In the genomic region with DNA sequence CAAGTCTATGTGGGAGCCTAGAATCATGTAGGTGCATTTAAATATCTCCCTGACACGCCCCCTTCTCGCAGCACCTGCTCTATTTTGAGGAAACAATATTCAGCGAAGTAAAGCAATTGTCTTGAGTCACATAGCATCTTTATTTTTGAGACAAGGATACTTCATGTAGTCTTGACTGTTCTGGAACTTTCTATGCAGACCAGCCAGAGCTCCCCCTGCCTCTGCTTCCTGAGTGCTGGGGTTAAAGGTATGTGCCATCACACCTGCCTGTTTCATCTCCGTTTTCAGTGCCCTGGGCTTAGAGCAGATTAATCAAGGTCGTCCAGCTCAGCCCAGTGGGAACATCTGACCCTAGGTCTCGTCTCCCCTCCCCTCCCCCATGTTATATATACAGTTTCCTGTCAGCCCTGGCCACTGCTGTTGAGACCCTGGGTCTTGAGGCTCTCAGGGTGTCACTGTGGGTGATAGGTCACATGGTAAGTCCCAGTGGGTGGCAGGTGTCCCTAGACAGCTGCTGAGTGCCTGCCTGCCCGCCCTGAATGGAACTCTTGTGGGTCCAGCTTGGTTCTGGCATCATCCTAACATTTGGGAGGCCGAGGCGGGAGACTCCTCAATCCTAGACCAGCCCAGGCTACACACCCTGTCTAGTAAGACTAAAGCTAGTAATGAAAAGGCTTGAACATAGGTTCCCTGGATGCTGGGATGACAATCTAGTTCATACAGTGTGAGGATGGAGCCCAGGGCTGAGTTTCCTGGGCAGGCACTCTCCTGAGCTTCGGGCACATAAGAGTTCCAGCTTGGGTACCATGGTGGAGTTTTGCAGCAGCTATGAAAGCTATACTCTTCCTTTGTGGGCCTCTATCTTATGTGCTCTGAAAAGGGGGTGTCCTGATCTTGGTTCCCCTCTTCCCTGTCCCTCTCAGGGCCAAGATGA, we compare ENCODE assay signal across 8 mouse cellular contexts. TPM values are rescaled to one million over a fixed set of nuclear protein-coding genes. Genes with fewer than 3 reads are reported as not detected.
A peak's percentile ranks its signal among the peaks of the same experiment; 100 is the strongest.
DNase-seq lines count a peak whose midpoint lies in the region; ATAC-seq and TF ChIP-seq lines count a peak whose summit lies in the region.

No protein-coding gene starts in this region.

- WGBS in heart, embryonic 14.5 days, result 47% methylated on average over 10 of the region's 10 CpGs
- WGBS in heart, postnatal 0 days, result 48% methylated on average over 10 of the region's 10 CpGs
- WGBS in midbrain, embryonic 11.5 days, result 58% methylated on average over 10 of the region's 10 CpGs

- H3K9me3 ChIP-seq in heart, embryonic 14.5 days (ENCODE audit: control insufficient read depth, low read length), result no peaks in the 10 kb centered on the region
- no peaks in the 10 kb centered on the region for H3K9me3 ChIP-seq in G1E (replicated peaks)
- H3K9me3 ChIP-seq in heart, postnatal 0 days (replicated peaks; ENCODE audit: control insufficient read depth, low read length), result no peaks in the 10 kb centered on the region
- no peaks in the 10 kb centered on the region for H3K9me3 ChIP-seq in midbrain, embryonic 11.5 days (ENCODE audit: control insufficient read depth, low read length)

- ATAC-seq in heart, embryonic 14.5 days (ENCODE audit: insufficient number of reproducible peaks, insufficient read depth, low FRiP score, low read depth), result no peak
- ATAC-seq in G1E (ENCODE audit: extremely low read depth, insufficient number of reproducible peaks, low FRiP score, poor library complexity, severe bottlenecking), result no peak
- no peak for ATAC-seq in heart, postnatal 0 days (ENCODE audit: insufficient read depth, low read depth)
- ATAC-seq in midbrain, embryonic 11.5 days (ENCODE audit: low FRiP score), result no peak

- H3K9ac ChIP-seq in heart, embryonic 14.5 days (ENCODE audit: low read length), result peak overlapping the region; percentile 98
- H3K9ac ChIP-seq in heart, postnatal 0 days (replicated peaks; ENCODE audit: low read depth, low read length), result peak overlapping the region; percentile 100
- H3K9ac ChIP-seq in midbrain, embryonic 11.5 days (ENCODE audit: low read length), result peak overlapping the region; percentile 99

- peak overlapping the region; percentile 85 for H3K4me2 ChIP-seq in heart, embryonic 14.5 days (ENCODE audit: low read length)
- peak overlapping the region; percentile 70 for H3K4me2 ChIP-seq in heart, postnatal 0 days (ENCODE audit: low read depth, low read length)
- H3K4me2 ChIP-seq in midbrain, embryonic 11.5 days, result peak overlapping the region; percentile 65

- TF ChIP-seq CTCF in G1E (IDR thresholded peaks at IDR 0.05; ENCODE audit: low read depth, low read length), result no peak
- TF ChIP-seq CTCF in heart, postnatal 0 days (IDR thresholded peaks at IDR 0.05; ENCODE audit: low read depth), result no peak

- no peak for TF ChIP-seq EP300 in heart, postnatal 0 days (IDR thresholded peaks at IDR 0.05; ENCODE audit: low read depth)

- peak overlapping the region; percentile 77 to 79 for H3K4me3 ChIP-seq in heart, embryonic 14.5 days (ENCODE audit: control insufficient read depth in 1 of 2, insufficient read depth in 1 of 2, low read depth in 1 of 2, low read length in 2 of 2)
- peak overlapping the region; percentile 87; the same call in 1 of the 2 replicates for H3K4me3 ChIP-seq in G1E (ENCODE audit: low read depth, low read length)
- peak overlapping the region; percentile 93 for H3K4me3 ChIP-seq in heart, postnatal 0 days (ENCODE audit: low read depth, low read length)
- H3K4me3 ChIP-seq in midbrain, embryonic 11.5 days (ENCODE audit: low read depth, low read length), result peak overlapping the region; percentile 96

- no peaks in the 10 kb centered on the region for H3K27me3 ChIP-seq in heart, embryonic 14.5 days (ENCODE audit: control insufficient read depth, insufficient read depth, low read length)
- peaks cover 13% of the 10 kb centered on the region for H3K27me3 ChIP-seq in G1E (ENCODE audit: insufficient read depth, low read length)
- no peaks in the 10 kb centered on the region for H3K27me3 ChIP-seq in heart, postnatal 0 days (ENCODE audit: control insufficient read depth, insufficient read depth, low read length)
- H3K27me3 ChIP-seq in midbrain, embryonic 11.5 days (ENCODE audit: control insufficient read depth, insufficient read depth, low read length), result no peaks in the 10 kb centered on the region

- peak overlapping the region; percentile 19 to 100; a peak in 3 of 4 replicates for H3K27ac ChIP-seq in heart, embryonic 14.5 days (replicated peaks in 1 of 2; ENCODE audit: control insufficient read depth in 1 of 2, insufficient read depth in 1 of 2, low read depth in 2 of 2, low read length in 2 of 2)
- no peak overlapping the region for H3K27ac ChIP-seq in heart, postnatal 0 days (ENCODE audit: low read depth)
- peak overlapping the region; percentile 49 for H3K27ac ChIP-seq in midbrain, embryonic 11.5 days (ENCODE audit: low read depth, low read length)

- DNase-seq in heart, postnatal 36 days, result no peak
- no peak for DNase-seq in G1E (ENCODE audit: low spot score)
- DNase-seq in heart, postnatal 0 days (ENCODE audit: low spot score), result no peak
- peak; percentile 87 for DNase-seq in midbrain, embryonic 11.5 days (ENCODE audit: low spot score, missing footprints)
- no peak for DNase-seq in left cerebral cortex, adult 18-20 months (ENCODE audit: low spot score in 2 of 2)
- no peak for DNase-seq in T-cell, adult 2 months (ENCODE audit: low spot score)
- no peak for DNase-seq in testis, postnatal 14 days (ENCODE audit: low spot score)

- peaks cover 23 to 37% of the 10 kb centered on the region in 2 experiments for H3K4me1 ChIP-seq in heart, embryonic 14.5 days (ENCODE audit: control insufficient read depth in 2 of 2, insufficient read depth in 2 of 2, low read length in 2 of 2)
- peaks cover 43% of the 10 kb centered on the region for H3K4me1 ChIP-seq in G1E (ENCODE audit: insufficient read depth, low read depth, low read length)
- peaks cover 33% of the 10 kb centered on the region for H3K4me1 ChIP-seq in heart, postnatal 0 days (ENCODE audit: control insufficient read depth, insufficient read depth)
- H3K4me1 ChIP-seq in midbrain, embryonic 11.5 days (ENCODE audit: control insufficient read depth, insufficient read depth, low read length), result peaks cover 30% of the 10 kb centered on the region

- intact Hi-C loops in heart, postnatal 36 days (cut with DNase I), result no loop called here

- peaks cover 24% of the 10 kb centered on the region for H3K36me3 ChIP-seq in heart, embryonic 14.5 days (ENCODE audit: control insufficient read depth, insufficient read depth, low read length)
- peaks cover 15% of the 10 kb centered on the region for H3K36me3 ChIP-seq in G1E (replicated peaks)
- no peaks in the 10 kb centered on the region for H3K36me3 ChIP-seq in heart, postnatal 0 days (replicated peaks; ENCODE audit: control insufficient read depth, insufficient read depth, low read length)
- H3K36me3 ChIP-seq in midbrain, embryonic 11.5 days (ENCODE audit: control insufficient read depth, insufficient read depth, low read length), result no peaks in the 10 kb centered on the region

RNA-seq across cellular contexts. Expression of a gene that starts 1.9 kb away (rescaled TPM):
- not detected in 2 replicates for polyA plus RNA-seq in heart, embryonic 14.5 days (2014; fragmentation: Nextera tagmentation; extraction: Ambion mirVana)
- total RNA-seq in heart, postnatal 36 days (2021), result under 1 TPM in 1 of 2 experiments, not detected in 1; 0.06 TPM
- not detected in 2 replicates for total RNA-seq in G1E (2014; fragmentation: Nextera tagmentation)
- 0.05 and 0.06 TPM in 2 replicates for total RNA-seq in G1E (2017)
- polyA plus RNA-seq in G1E (2012), result 0.02 TPM in 1 of 2 replicates, not detected in the other
- not detected in 2 replicates for total RNA-seq in heart, postnatal 0 days (2014; rRNA removed; ENCODE audit: low replicate concordance)
- not detected in 2 replicates for polyA plus RNA-seq in heart, postnatal 0 days (2015; fragmentation: Nextera tagmentation; extraction: Ambion mirVana)
- 0.04 TPM in 1 of 2 replicates, not detected in the other for polyA plus RNA-seq in midbrain, embryonic 11.5 days (2014; fragmentation: Nextera tagmentation; extraction: Ambion mirVana)
- under 1 TPM; 0.09 to 0.16 TPM for total RNA-seq in left cerebral cortex, adult 18-20 months (2021)

RNA-seq across cellular contexts. Expression of a gene that starts 2.6 kb away (rescaled TPM):
- 122 and 137 TPM in 2 replicates for polyA plus RNA-seq in heart, embryonic 14.5 days (2014; fragmentation: Nextera tagmentation; extraction: Ambion mirVana)
- total RNA-seq in heart, postnatal 36 days (2021), result 100 to 1,000 TPM; 124 to 138 TPM
- total RNA-seq in G1E (2014; fragmentation: Nextera tagmentation) (60.3 and 72.4 TPM in 2 replicates), G1E (2017) (40.2 and 75.5 TPM in 2 replicates)
- 183 and 252 TPM in 2 replicates for polyA plus RNA-seq in G1E (2012)
- total RNA-seq in heart, postnatal 0 days (2014; rRNA removed; ENCODE audit: low replicate concordance), result 322 and 503 TPM in 2 replicates
- 45.9 and 49.5 TPM in 2 replicates for polyA plus RNA-seq in heart, postnatal 0 days (2015; fragmentation: Nextera tagmentation; extraction: Ambion mirVana)
- 119 and 138 TPM in 2 replicates for polyA plus RNA-seq in midbrain, embryonic 11.5 days (2014; fragmentation: Nextera tagmentation; extraction: Ambion mirVana)
- 100 to 1,000 TPM; 221 to 289 TPM for total RNA-seq in left cerebral cortex, adult 18-20 months (2021)

RNA-seq across cellular contexts. Expression of a gene that starts 17.0 kb away (rescaled TPM):
- not detected in 2 replicates for polyA plus RNA-seq in heart, embryonic 14.5 days (2014; fragmentation: Nextera tagmentation; extraction: Ambion mirVana)
- total RNA-seq in heart, postnatal 36 days (2021), result not detected
- total RNA-seq in G1E (2014; fragmentation: Nextera tagmentation) (1.6 and 3.7 TPM in 2 replicates), G1E (2017) (0.93 and 2.8 TPM in 2 replicates)
- 0.66 and 0.68 TPM in 2 replicates for polyA plus RNA-seq in G1E (2012)
- total RNA-seq in heart, postnatal 0 days (2014; rRNA removed; ENCODE audit: low replicate concordance), result not detected in 2 replicates
- not detected in 2 replicates for polyA plus RNA-seq in heart, postnatal 0 days (2015; fragmentation: Nextera tagmentation; extraction: Ambion mirVana)
- not detected in 2 replicates for polyA plus RNA-seq in midbrain, embryonic 11.5 days (2014; fragmentation: Nextera tagmentation; extraction: Ambion mirVana)
- not detected for total RNA-seq in left cerebral cortex, adult 18-20 months (2021)

RNA-seq across cellular contexts. Expression of a gene that starts 22.2 kb away (rescaled TPM):
- 0.08 and 0.23 TPM in 2 replicates for polyA plus RNA-seq in heart, embryonic 14.5 days (2014; fragmentation: Nextera tagmentation; extraction: Ambion mirVana)
- 1 to 10 TPM; 2.0 to 3.7 TPM for total RNA-seq in heart, postnatal 36 days (2021)
- total RNA-seq in G1E (2014; fragmentation: Nextera tagmentation) (0.83 TPM in 1 of 2 replicates, not detected in the other), G1E (2017) (0.22 TPM in 1 of 2 replicates, not detected in the other)
- 0.41 and 0.95 TPM in 2 replicates for polyA plus RNA-seq in G1E (2012)
- 0.42 and 1.2 TPM in 2 replicates for total RNA-seq in heart, postnatal 0 days (2014; rRNA removed; ENCODE audit: low replicate concordance)
- polyA plus RNA-seq in heart, postnatal 0 days (2015; fragmentation: Nextera tagmentation; extraction: Ambion mirVana), result 0.44 and 0.56 TPM in 2 replicates
- polyA plus RNA-seq in midbrain, embryonic 11.5 days (2014; fragmentation: Nextera tagmentation; extraction: Ambion mirVana), result 0.16 TPM in 1 of 2 replicates, not detected in the other
- 1 to 10 TPM; 1.6 to 3.4 TPM for total RNA-seq in left cerebral cortex, adult 18-20 months (2021)

RNA-seq across cellular contexts. Expression of a gene that starts 28.3 kb away (rescaled TPM):
- 316 and 334 TPM in 2 replicates for polyA plus RNA-seq in heart, embryonic 14.5 days (2014; fragmentation: Nextera tagmentation; extraction: Ambion mirVana)
- total RNA-seq in heart, postnatal 36 days (2021), result 10 to 100 TPM; 64.0 to 66.8 TPM
- 94.1 and 95.7 TPM in 2 replicates for total RNA-seq in G1E (2014; fragmentation: Nextera tagmentation)
- 151 and 174 TPM in 2 replicates for total RNA-seq in G1E (2017)
- polyA plus RNA-seq in G1E (2012), result 889 and 1,166 TPM in 2 replicates
- 438 and 495 TPM in 2 replicates for total RNA-seq in heart, postnatal 0 days (2014; rRNA removed; ENCODE audit: low replicate concordance)
- 202 and 205 TPM in 2 replicates for polyA plus RNA-seq in heart, postnatal 0 days (2015; fragmentation: Nextera tagmentation; extraction: Ambion mirVana)
- polyA plus RNA-seq in midbrain, embryonic 11.5 days (2014; fragmentation: Nextera tagmentation; extraction: Ambion mirVana), result 305 and 326 TPM in 2 replicates
- 10 to 100 TPM; 65.0 to 70.9 TPM for total RNA-seq in left cerebral cortex, adult 18-20 months (2021)
